Mouse (Mus musculus): Measurements from ENCODE around the gene Olfr855. TPM values are rescaled to one million over a fixed set of nuclear protein-coding genes. Genes with fewer than 3 reads are reported as not detected.

The Olfr855 gene
- polyA plus RNA-seq (2012; rRNA removed) = not detected in 2 replicates

GRCm38 (mm10) chr9:19582317-19582716 lies at the start of gene Olfr855:
Olfr855 (plus strand) TSS chr9:19582617.

GRCm38 (mm10) chr9:19540976-19541375 lies 41.4 kb upstream of the Olfr855 start, which contains the start of gene Olfr853:
Olfr853 (minus strand) TSS chr9:19541076.

GRCm38 (mm10) chr9:19567282-19567681 lies 15.1 kb upstream of the Olfr855 start, which contains the start of gene Olfr854:
Olfr854 (minus strand) TSS chr9:19567382.

GRCm38 (mm10) chr9:19621843-19622822 lies 39.7 kb downstream of the Olfr855 start, which contains the start of gene Zfp317:
Zfp317 (plus strand) TSS chr9:19622102.

Other genes with a start within 250 kb of the Olfr855 start
- gene Olfr845, start 246.2 kb upstream of the Olfr855 start, polyA plus RNA-seq (2012; rRNA removed) = not detected in 2 replicates
- gene Olfr846, start 218.6 kb upstream of the Olfr855 start, polyA plus RNA-seq (2012; rRNA removed) = not detected in 2 replicates
- gene Olfr847, start 203.9 kb upstream of the Olfr855 start, polyA plus RNA-seq (2012; rRNA removed) = not detected in 2 replicates
- not detected in 2 replicates for gene Olfr849, start 142.4 kb upstream of the Olfr855 start, polyA plus RNA-seq (2012; rRNA removed)
- not detected in 2 replicates for gene Olfr850, start 104.4 kb upstream of the Olfr855 start, polyA plus RNA-seq (2012; rRNA removed)
- not detected in 2 replicates for gene Olfr851, start 89.3 kb upstream of the Olfr855 start, polyA plus RNA-seq (2012; rRNA removed)
- not detected in 2 replicates for gene Olfr853, start 41.5 kb upstream of the Olfr855 start, polyA plus RNA-seq (2012; rRNA removed)
- gene Olfr854, start 15.2 kb upstream of the Olfr855 start, polyA plus RNA-seq (2012; rRNA removed) = not detected in 2 replicates
- gene Zfp317, start 39.5 kb downstream of the Olfr855 start, polyA plus RNA-seq (2012; rRNA removed) = 7.9 and 8.8 TPM in 2 replicates
- gene Olfr857, start 126.8 kb downstream of the Olfr855 start, polyA plus RNA-seq (2012; rRNA removed) = not detected in 2 replicates
- gene Olfr58, start 197.7 kb downstream of the Olfr855 start, polyA plus RNA-seq (2012; rRNA removed) = not detected in 2 replicates
- gene Olfr859, start 222.3 kb downstream of the Olfr855 start, polyA plus RNA-seq (2012; rRNA removed) = not detected in 2 replicates

Data from ovary, adult 2 months (tissue).